Mouse (Mus musculus) MEL (cell line): ENCODE measurements at regions not wholly inside any gene's neighbourhood (a gene's known extent, or its start where the extent isn't known, plus 50 kb on each side); places are given as distances from the start of the nearest gene placed in this dataset.

Source experiments
- DNase-seq: peaks from one replicate; pipeline ENCODE4 v3.0.0; 2011; ENCODE audit warnings: low read depth, low spot score
- H3K27ac ChIP-seq: 2 replicates; pipeline ENCODE4 v1.5.1; 2012; ENCODE audit warnings: low read depth, mild to moderate bottlenecking, control low read depth, low read length, moderate library complexity; ENCODE audit not compliant: control insufficient read depth
- H3K27me3 ChIP-seq, 2 experiments: fragments of 150-350 bp in 1 of 2; sonication (generic) in 1 of 2; 2 replicates each; pipeline ENCODE4 v1.6.1; 2012; ENCODE audit warnings: low read length in 2 of 2, mild to moderate bottlenecking in 2 of 2, improper control_type of control experiment in 1 of 2, moderate library complexity in 1 of 2; ENCODE audit not compliant: insufficient read depth in 2 of 2, control insufficient read depth in 1 of 2
- H3K36me3 ChIP-seq, 2 experiments: 2 replicates each; pipeline ENCODE4 v1.6.1; 2012 to 2014; ENCODE audit warnings: low read length in 2 of 2, improper control_type of control experiment in 1 of 2, inconsistent platforms in 1 of 2, mild to moderate bottlenecking in 1 of 2; ENCODE audit not compliant: insufficient read depth in 2 of 2, control insufficient read depth in 1 of 2
- H3K4me1 ChIP-seq, 2 experiments: fragments of 150-350 bp in 1 of 2; sonication (generic) in 1 of 2; 2 replicates each; pipeline ENCODE4 v1.6.1; 2012; ENCODE audit warnings: low read length in 2 of 2, improper control_type of control experiment in 1 of 2, mild to moderate bottlenecking in 1 of 2; ENCODE audit not compliant: insufficient read depth in 2 of 2, control insufficient read depth in 1 of 2
- H3K4me3 ChIP-seq, 2 experiments: fragments of 150-350 bp in 1 of 2; sonication (generic) in 1 of 2; 2 replicates each; pipeline ENCODE4 v1.5.1; 2012; ENCODE audit warnings: low read depth in 2 of 2, low read length in 2 of 2, mild to moderate bottlenecking in 2 of 2, moderate library complexity in 2 of 2, control low read depth in 1 of 2, improper control_type of control experiment in 1 of 2; ENCODE audit not compliant: control insufficient read depth in 1 of 2, insufficient read depth in 1 of 2
- H3K79me2 ChIP-seq: 2 replicates; pipeline ENCODE4 v1.6.1; 2012; ENCODE audit warnings: mild to moderate bottlenecking, low read length, moderate library complexity; ENCODE audit not compliant: control insufficient read depth, poor library complexity, insufficient read depth
- H3K9ac ChIP-seq: 2 replicates; pipeline ENCODE4 v1.6.1; 2012; ENCODE audit warnings: low read depth, mild to moderate bottlenecking, control low read depth, low read length, moderate library complexity; ENCODE audit not compliant: control insufficient read depth, poor library complexity, severe bottlenecking
- H3K9me3 ChIP-seq: fragments of 150-350 bp; sonication (generic); replicated peaks from 2 replicates; pipeline ENCODE4 v1.6.1; 2012; ENCODE audit warnings: mild to moderate bottlenecking, low read length, improper control_type of control experiment, moderate library complexity; ENCODE audit not compliant: insufficient read depth
- CHD1 ChIP-seq: IDR thresholded peaks from 2 replicates; pipeline ENCODE4 v1.6.1; 2012; ENCODE audit warnings: low read depth, mild to moderate bottlenecking, inconsistent platforms, low read length, improper control_type of control experiment
- CHD2 ChIP-seq: IDR thresholded peaks from 2 replicates; pipeline ENCODE4 v1.6.1; 2011; ENCODE audit warnings: low read length, improper control_type of control experiment
- E2F4 ChIP-seq: IDR thresholded peaks from 2 replicates; pipeline ENCODE4 v1.6.1; 2011; ENCODE audit warnings: low read depth, low read length, improper control_type of control experiment, borderline replicate concordance
- EP300 ChIP-seq, 2 experiments: IDR thresholded peaks; 2 replicates each; pipeline ENCODE4 v1.6.1; 2011; ENCODE audit warnings: improper control_type of control experiment in 2 of 2, low read length in 2 of 2, low read depth in 1 of 2, mild to moderate bottlenecking in 1 of 2
- ETS1 ChIP-seq: IDR thresholded peaks from 2 replicates; pipeline ENCODE4 v1.6.1; 2012; ENCODE audit warnings: low read depth, mild to moderate bottlenecking, inconsistent platforms, low read length, improper control_type of control experiment, moderate library complexity
- GATA1 ChIP-seq: IDR thresholded peaks from 2 replicates; pipeline ENCODE4 v1.6.1; 2011; ENCODE audit warnings: low read depth, low read length, improper control_type of control experiment
- MAFK ChIP-seq: IDR thresholded peaks from 2 replicates; pipeline ENCODE4 v1.6.1; 2011; ENCODE audit warnings: low read depth, mild to moderate bottlenecking, low read length, improper control_type of control experiment, borderline replicate concordance
- MYC ChIP-seq: IDR thresholded peaks from 2 replicates; pipeline ENCODE4 v1.6.1; 2011; ENCODE audit warnings: low read depth, mild to moderate bottlenecking, low read length, improper control_type of control experiment, moderate library complexity
- NELFE ChIP-seq: IDR thresholded peaks from 2 replicates; pipeline ENCODE4 v1.6.1; 2011; ENCODE audit warnings: low read depth, low read length, improper control_type of control experiment
- POLR2A ChIP-seq, 2 experiments: IDR thresholded peaks; 2 replicates each; pipeline ENCODE4 v1.6.1; 2011 to 2012; ENCODE audit warnings: low read length in 2 of 2, mild to moderate bottlenecking in 2 of 2, control low read depth in 1 of 2, improper control_type of control experiment in 1 of 2, low read depth in 1 of 2, moderate library complexity in 1 of 2; ENCODE audit not compliant: control insufficient read depth in 1 of 2, insufficient read depth in 1 of 2, poor library complexity in 1 of 2
- SIN3A ChIP-seq: IDR thresholded peaks from 2 replicates; pipeline ENCODE4 v1.6.1; 2012; ENCODE audit warnings: low read length, improper control_type of control experiment, inconsistent platforms
- TAL1 ChIP-seq: IDR thresholded peaks from 2 replicates; pipeline ENCODE4 v1.6.1; 2012; ENCODE audit warnings: mild to moderate bottlenecking, inconsistent platforms, low read length, moderate library complexity, mixed read lengths
- TCF12 ChIP-seq: IDR thresholded peaks from 2 replicates; pipeline ENCODE4 v1.6.1; 2014; ENCODE audit warnings: low read depth, mild to moderate bottlenecking, inconsistent platforms, low read length, improper control_type of control experiment, moderate library complexity
- ZKSCAN1 ChIP-seq: IDR thresholded peaks from 2 replicates; pipeline ENCODE4 v1.6.1; 2012; ENCODE audit warnings: low read depth, mild to moderate bottlenecking, inconsistent platforms, low read length, improper control_type of control experiment, moderate library complexity
- ZMIZ1 ChIP-seq: IDR thresholded peaks from 2 replicates; pipeline ENCODE4 v1.6.1; 2012; ENCODE audit warnings: low read depth, mild to moderate bottlenecking, inconsistent platforms, low read length, improper control_type of control experiment, moderate library complexity

DNA sequence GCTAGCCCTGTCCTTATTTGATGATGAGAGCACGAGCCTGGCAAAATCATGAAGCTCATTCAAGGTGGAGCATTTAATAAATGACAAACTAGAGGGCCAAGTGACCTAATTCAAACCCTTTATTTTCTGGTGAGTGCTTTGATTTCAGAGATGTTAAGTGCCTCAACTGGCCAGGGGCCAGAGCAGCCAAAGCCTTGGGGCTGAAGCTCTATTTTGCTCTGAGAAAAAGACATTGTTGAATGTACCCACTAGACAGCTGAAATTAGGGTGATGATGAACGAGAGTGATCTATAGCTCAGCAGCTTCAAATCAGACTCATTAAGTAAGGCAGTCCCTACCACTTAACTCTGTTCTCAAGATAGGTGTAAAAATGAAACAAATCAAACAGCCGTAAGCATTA, 287.9 kb upstream of the Atp11b start:
- Histone ChIP-seq H3K36me3 (no peaks in the 10 kb centered on the region), H3K4me1 (no peaks in the 10 kb centered on the region), H3K27me3 (no peaks in the 10 kb centered on the region), H3K9ac (no peak overlapping the region), H3K4me3 (no peak overlapping the region), H3K9me3 (no peaks in the 10 kb centered on the region), H3K79me2 (no peaks in the 10 kb centered on the region), H3K27ac (no peak overlapping the region)
- TF ChIP-seq ETS1 (no peak), MYC (no peak), GATA1 (no peak), ZKSCAN1 (no peak), POLR2A (IDR thresholded peaks at IDR 0.05; ENCODE audit: control insufficient read depth in 1 of 2, insufficient read depth in 1 of 2, low read depth in 1 of 2, low read length in 2 of 2, poor library complexity in 1 of 2) (no peak), EP300 (IDR thresholded peaks at IDR 0.05; ENCODE audit: low read depth in 1 of 2, low read length in 2 of 2) (no peak), CHD2 (no peak), MAFK (no peak), NELFE (no peak)
- no peak for DNase-seq

DNA sequence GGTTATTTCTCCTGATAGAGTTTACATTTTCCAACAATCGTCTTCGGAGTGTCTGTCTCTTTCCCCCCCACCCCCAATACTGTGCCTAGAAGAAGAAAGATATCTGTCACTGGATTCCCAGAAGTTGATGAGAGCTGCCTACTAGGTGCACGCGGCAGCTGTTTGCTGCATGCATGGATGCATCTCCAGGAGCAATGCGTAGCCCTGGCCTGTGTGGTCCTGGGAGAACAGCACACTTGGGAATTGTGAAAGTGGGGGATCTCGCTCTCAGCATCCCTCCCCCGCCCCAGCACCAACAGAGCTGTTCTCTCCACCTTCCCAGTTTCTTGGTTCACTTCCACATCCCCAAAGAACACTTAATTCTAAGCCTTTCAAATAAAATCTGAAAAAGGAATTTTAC, 280.6 kb upstream of the Atp11b start:
- Histone ChIP-seq H3K79me2 (no peaks in the 10 kb centered on the region), H3K27ac (no peak overlapping the region), H3K4me1 (0 out of 4 replicates have a peak, but pooled peaks cover 0 to 3% of the 10 kb centered on the region in 2 experiments), H3K9ac (no peak overlapping the region), H3K27me3 (no peaks in the 10 kb centered on the region; a peak in 1 of 4 replicates), H3K4me3 (no peak overlapping the region), H3K9me3 (no peaks in the 10 kb centered on the region), H3K36me3 (peaks cover 0 to 2% of the 10 kb centered on the region in 2 experiments; a peak in 1 of 4 replicates)
- TF ChIP-seq TCF12 (no peak), SIN3A (no peak), POLR2A (IDR thresholded peaks at IDR 0.05; ENCODE audit: control insufficient read depth in 1 of 2, insufficient read depth in 1 of 2, low read depth in 1 of 2, low read length in 2 of 2, poor library complexity in 1 of 2) (no peak), TAL1 (no peak), ZMIZ1 (no peak), CHD1 (no peak), MAFK (no peak), E2F4 (no peak)
- DNase-seq, result no peak

DNA sequence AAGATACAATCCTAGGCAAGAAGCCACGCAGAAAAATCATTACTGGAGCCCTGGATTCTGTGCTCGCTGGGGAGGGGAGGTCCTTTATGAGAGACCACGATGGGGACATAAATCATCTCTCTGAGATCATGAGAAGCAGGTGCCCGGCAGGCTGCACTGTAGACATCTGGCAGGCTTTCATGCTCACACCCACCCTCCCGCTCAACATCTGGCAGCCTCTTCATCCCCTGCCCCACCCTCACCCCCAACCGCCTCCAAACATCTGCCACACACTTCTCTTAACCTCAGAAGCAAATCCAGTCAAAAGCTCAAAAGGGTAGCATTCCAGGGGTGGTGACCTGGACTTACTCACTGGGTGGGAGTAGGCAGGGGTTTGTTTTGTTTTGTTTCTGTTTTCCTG, 279.5 kb upstream of the Atp11b start:
- Histone ChIP-seq H3K27me3 (no peaks in the 10 kb centered on the region; a peak in 1 of 4 replicates), H3K4me3 (no peak overlapping the region), H3K4me1 (0 out of 4 replicates have a peak, but pooled peaks cover 0 to 3% of the 10 kb centered on the region in 2 experiments), H3K79me2 (no peaks in the 10 kb centered on the region), H3K36me3 (peaks cover 0 to 2% of the 10 kb centered on the region in 2 experiments; a peak in 1 of 4 replicates), H3K9ac (no peak overlapping the region), H3K27ac (no peak overlapping the region), H3K9me3 (no peaks in the 10 kb centered on the region)
- DNase-seq, result no peak
- no peak for TF ChIP-seq ETS1
- TF ChIP-seq GATA1, result no peak
